Mouse (Mus musculus) midbrain, embryonic 12.5 days (tissue): ENCODE measurements around the gene Siglec1. TPM values are rescaled to one million over a fixed set of nuclear protein-coding genes. Genes with fewer than 3 reads are reported as not detected.
A peak's percentile ranks its signal among the peaks of the same experiment; 100 is the strongest.

Experiments
- ATAC-seq: fragments of 200-750 bp; cut with Nextera tagmentation; 2 replicates; pipeline ENCODE4 v1.8.0; 2017; ENCODE audit warnings: low read depth, moderate TSS enrichment, moderate library complexity; ENCODE audit not compliant: low FRiP score
- H3K27ac ChIP-seq: fragments of 300-500 bp; sonication (generic); replicated peaks from 2 replicates; pipeline ENCODE4 v1.5.1; 2016; ENCODE audit warnings: mild to moderate bottlenecking
- H3K27me3 ChIP-seq: fragments of 300-500 bp; sonication (generic); 2 replicates; pipeline ENCODE4 v1.6.1; 2016; ENCODE audit warnings: mild to moderate bottlenecking
- H3K36me3 ChIP-seq: fragments of 300-500 bp; sonication (generic); 2 replicates; pipeline ENCODE4 v1.6.1; 2016
- H3K4me1 ChIP-seq: fragments of 300-500 bp; sonication (generic); 2 replicates; pipeline ENCODE4 v1.6.1; 2016
- H3K4me2 ChIP-seq: fragments of 300-500 bp; sonication (generic); replicated peaks from 2 replicates; pipeline ENCODE4 v1.6.1; 2016; ENCODE audit warnings: mild to moderate bottlenecking, moderate library complexity
- H3K4me3 ChIP-seq: fragments of 300-500 bp; sonication (generic); 2 replicates; pipeline ENCODE4 v1.5.1; 2016; ENCODE audit warnings: mild to moderate bottlenecking
- H3K9ac ChIP-seq: fragments of 300-500 bp; sonication (generic); replicated peaks from 2 replicates; pipeline ENCODE4 v1.6.1; 2016; ENCODE audit warnings: mild to moderate bottlenecking, moderate library complexity
- H3K9me3 ChIP-seq: fragments of 300-500 bp; sonication (generic); 2 replicates; pipeline ENCODE4 v1.6.1; 2016; ENCODE audit warnings: mild to moderate bottlenecking
- WGBS: fragments of 180-500 bp; shearing (Covaris S2); methylation state at CpG from one replicate; pipeline ENCODE4 v1.1.7; 2016; 5-methylcytosine and 5-hydroxymethylcytosine counted together
- polyA plus RNA-seq: library from polyadenylated mRNA; unstranded; fragments of >200 nt; fragmentation: Nextera tagmentation; extraction: Ambion mirVana; gene quantifications from 2 replicates; pipeline ENCODE4 v1.2.1, GENCODE M21; 2016

Gene Siglec1
- polyA plus RNA-seq, 1 experiment from 2014 or later = 0.27 TPM

DNA sequence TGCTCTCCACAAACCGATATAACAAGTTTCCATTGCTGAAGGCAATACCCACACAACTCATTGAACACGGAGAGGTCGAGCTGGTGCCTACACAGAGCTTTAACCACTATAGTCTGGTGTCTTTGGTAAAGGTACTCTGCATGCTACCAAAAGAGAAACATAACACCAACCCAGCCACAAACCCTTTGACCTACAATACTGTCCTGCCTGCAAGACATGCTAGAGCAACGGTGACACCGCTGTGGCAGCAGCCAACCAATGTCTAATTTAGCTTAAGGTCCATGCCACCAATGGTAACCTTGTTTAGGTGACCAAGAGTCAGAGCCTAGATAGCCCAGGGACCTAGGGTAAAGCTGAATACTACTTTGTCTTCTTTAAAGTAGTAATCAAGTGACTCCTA, 7.0 kb upstream of the Siglec1 start:
- ATAC-seq = no peak
- H3K27ac ChIP-seq = no peak overlapping the region
- no peak overlapping the region for H3K4me3 ChIP-seq
- H3K4me2 ChIP-seq = no peak overlapping the region
- H3K4me1 ChIP-seq = 0 out of 2 replicates have a peak, but pooled peaks cover 6% of the 10 kb centered on the region
- no peak overlapping the region for H3K9ac ChIP-seq
- 87% methylated on average over 5 of the region's 5 CpGs for WGBS
- H3K9me3 ChIP-seq = no peaks in the 10 kb centered on the region
- no peaks in the 10 kb centered on the region for H3K36me3 ChIP-seq
- no peaks in the 10 kb centered on the region for H3K27me3 ChIP-seq

DNA sequence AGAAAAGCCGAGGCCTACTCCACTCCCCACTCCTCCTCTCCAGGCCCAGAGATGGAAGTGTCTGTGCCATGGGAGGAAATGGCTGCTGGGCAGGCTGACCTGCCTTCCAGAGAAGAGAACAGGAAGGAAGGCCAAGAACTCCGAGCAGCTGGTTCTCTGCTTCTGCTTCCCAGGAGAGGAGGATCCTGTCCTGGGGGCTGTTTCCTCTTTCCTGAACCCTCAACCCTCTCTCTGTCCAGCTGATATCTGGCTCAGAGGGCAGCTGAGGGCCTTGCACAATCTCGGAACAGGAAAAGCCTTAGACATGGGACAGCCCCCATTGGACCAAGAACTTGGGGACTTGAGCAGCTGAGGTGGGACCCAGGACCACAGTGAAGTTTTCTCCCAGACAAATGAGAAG, 4.3 kb upstream of the Siglec1 start:
- Histone ChIP-seq H3K4me2 (no peak overlapping the region), H3K4me3 (no peak overlapping the region), H3K4me1 (no peaks in the 10 kb centered on the region), H3K27ac (no peak overlapping the region), H3K9me3 (no peaks in the 10 kb centered on the region), H3K36me3 (no peaks in the 10 kb centered on the region), H3K27me3 (no peaks in the 10 kb centered on the region), H3K9ac (no peak overlapping the region)
- 71% methylated on average over 3 of the region's 3 CpGs for WGBS
- no peak for ATAC-seq

DNA sequence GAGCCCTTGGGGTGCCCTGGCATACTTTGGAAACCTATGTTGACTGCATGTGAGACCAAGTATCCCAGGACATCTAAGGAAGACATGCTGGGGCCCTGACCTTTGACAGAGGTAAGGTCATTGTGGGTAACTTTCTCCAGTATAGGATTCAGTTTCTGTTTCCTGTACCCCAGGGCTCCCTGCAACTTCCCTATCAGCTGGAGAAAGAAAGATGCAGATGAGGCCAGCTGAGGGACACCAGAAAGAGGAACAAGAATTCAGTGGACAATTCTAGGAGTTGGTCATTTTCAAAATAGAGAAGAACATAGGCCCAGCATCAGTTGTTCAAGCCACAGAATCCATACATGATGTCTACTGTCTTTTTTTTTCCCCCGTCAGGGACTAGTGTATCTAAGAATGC, 3.1 kb upstream of the Siglec1 start:
- Histone ChIP-seq H3K36me3 (no peaks in the 10 kb centered on the region), H3K27me3 (no peaks in the 10 kb centered on the region), H3K4me2 (no peak overlapping the region), H3K27ac (no peak overlapping the region), H3K4me3 (no peak overlapping the region), H3K9ac (no peak overlapping the region), H3K9me3 (no peaks in the 10 kb centered on the region), H3K4me1 (no peaks in the 10 kb centered on the region)
- WGBS = 78% methylated on average over 1 of the region's 1 CpGs
- ATAC-seq = no peak

DNA sequence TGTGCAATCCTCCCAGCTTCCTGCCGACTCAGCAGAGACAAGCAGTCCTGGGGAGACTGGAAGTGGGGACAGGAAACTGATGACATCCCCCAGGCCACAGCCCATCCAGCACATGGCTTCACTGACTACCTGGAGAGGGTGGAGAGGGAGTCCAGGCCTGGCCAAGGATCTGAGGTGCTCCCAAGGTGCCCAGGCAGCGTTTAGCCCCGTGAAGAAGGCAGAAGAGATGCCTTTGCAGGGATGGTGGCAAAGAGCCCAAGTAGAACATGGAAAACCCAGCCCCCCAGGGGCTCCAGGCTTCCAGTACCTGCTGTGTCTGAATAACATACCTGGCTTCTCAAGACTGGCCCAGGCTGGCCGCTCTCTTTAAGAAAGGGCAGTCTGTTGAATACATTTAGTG, 2.0 kb upstream of the Siglec1 start:
- 88% methylated on average over 4 of the region's 4 CpGs for WGBS
- no peak for ATAC-seq
- Histone ChIP-seq H3K27me3 (no peaks in the 10 kb centered on the region), H3K27ac (no peak overlapping the region), H3K4me1 (no peaks in the 10 kb centered on the region), H3K9me3 (no peaks in the 10 kb centered on the region), H3K4me3 (no peak overlapping the region), H3K36me3 (no peaks in the 10 kb centered on the region), H3K9ac (no peak overlapping the region), H3K4me2 (no peak overlapping the region)

DNA sequence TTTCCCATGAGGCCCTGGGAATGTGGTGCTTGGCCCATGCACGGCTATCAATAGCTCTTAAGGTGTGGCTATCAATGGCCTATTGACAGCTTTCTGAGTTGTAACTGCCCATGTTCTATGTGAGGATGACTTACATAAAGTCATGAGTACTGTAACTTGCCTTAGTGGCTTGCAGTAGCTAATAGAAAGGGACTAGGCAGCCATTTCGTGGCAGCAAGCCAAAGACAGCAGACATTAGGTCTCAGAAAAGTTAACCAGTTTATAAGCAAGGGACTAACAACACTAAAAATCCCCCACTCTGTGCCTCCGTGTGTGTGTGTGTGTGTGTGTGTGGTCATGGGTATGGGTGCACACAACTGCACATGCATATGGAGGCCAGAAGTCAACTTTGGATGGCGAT, 2.4 kb downstream of the Siglec1 start:
- no peaks in the 10 kb centered on the region for H3K9me3 ChIP-seq
- no peak overlapping the region for H3K4me2 ChIP-seq
- no peak overlapping the region for H3K4me3 ChIP-seq
- no peak overlapping the region for H3K27ac ChIP-seq
- no peaks in the 10 kb centered on the region for H3K36me3 ChIP-seq
- H3K27me3 ChIP-seq = no peaks in the 10 kb centered on the region
- H3K9ac ChIP-seq = no peak overlapping the region
- no peaks in the 10 kb centered on the region for H3K4me1 ChIP-seq
- no peak for ATAC-seq
- WGBS = 93% methylated on average over 4 of the region's 4 CpGs

DNA sequence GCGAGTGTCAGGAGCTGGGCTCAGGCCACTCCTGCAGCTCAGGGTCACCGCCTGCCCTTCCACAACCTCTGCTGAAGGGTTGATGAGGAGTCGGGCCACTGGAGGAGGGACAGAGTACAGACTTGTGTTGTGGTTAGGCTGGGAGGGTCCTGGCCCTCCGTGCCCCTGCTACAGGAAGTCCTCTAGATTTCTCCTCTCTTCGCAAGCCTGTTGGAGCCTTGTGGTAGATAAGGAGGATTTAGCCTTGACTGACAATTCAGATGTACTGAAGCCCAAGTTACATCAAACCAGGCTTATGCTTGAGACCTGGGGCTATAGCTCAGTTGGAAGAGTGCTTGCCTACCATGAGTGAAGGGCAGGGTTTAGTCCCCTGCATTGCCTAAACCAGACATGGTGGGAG, 6.1 kb downstream of the Siglec1 start:
- Histone ChIP-seq H3K9ac (no peak overlapping the region), H3K4me2 (no peak overlapping the region), H3K27me3 (no peaks in the 10 kb centered on the region), H3K36me3 (no peaks in the 10 kb centered on the region), H3K4me1 (no peaks in the 10 kb centered on the region), H3K27ac (no peak overlapping the region), H3K9me3 (no peaks in the 10 kb centered on the region), H3K4me3 (no peak overlapping the region)
- 88% methylated on average over 5 of the region's 5 CpGs for WGBS
- no peak for ATAC-seq

DNA sequence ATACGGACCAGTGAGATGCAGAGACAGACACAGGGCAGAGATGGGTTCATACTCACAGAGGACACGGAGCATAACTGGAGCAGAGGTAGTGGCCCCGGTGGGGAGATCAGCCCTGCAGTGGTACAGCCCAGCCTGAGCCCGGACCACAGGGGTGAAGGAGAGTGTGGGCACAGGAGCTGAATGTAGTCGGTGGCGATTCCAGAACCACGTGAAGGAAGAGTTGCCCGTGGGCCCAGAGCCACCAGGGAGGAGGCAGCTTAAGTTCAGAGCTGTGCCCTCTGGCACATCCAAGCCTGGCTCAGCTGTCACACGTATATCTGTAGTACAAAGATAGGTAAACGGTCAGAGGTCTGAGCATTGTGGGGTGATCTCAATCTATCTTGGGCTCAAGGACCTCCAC, 14.0 kb downstream of the Siglec1 start:
- H3K27ac ChIP-seq = no peak overlapping the region
- H3K36me3 ChIP-seq = no peaks in the 10 kb centered on the region
- H3K4me2 ChIP-seq = no peak overlapping the region
- no peak overlapping the region for H3K9ac ChIP-seq
- H3K4me3 ChIP-seq = no peak overlapping the region
- no peaks in the 10 kb centered on the region for H3K9me3 ChIP-seq
- no peaks in the 10 kb centered on the region for H3K27me3 ChIP-seq
- H3K4me1 ChIP-seq = no peaks in the 10 kb centered on the region
- ATAC-seq = no peak
- WGBS = 91% methylated on average over 10 of the region's 10 CpGs

DNA sequence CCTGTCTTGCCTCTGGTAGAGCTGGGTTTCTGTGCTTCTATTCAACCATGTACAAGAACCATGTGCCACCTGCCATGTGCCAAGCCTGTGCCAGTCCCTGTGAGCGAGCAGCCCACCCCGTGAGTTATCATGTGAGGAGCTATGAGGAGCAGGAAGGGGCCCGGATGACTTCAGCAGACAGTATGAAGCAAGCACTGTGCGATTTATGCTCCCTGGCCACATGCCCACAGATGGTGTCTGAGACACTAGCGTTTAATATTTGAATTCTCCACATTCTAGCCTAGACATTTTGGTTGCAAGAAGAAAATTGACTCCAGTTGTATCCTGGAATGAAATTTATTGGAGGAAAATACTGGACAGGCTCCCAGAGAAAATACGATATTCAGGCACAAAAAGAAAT, 19.1 kb downstream of the Siglec1 start:
- H3K4me1 ChIP-seq = peaks cover 7% of the 10 kb centered on the region
- no peaks in the 10 kb centered on the region for H3K36me3 ChIP-seq
- H3K27me3 ChIP-seq = peaks cover 29% of the 10 kb centered on the region
- WGBS = 81% methylated on average over 6 of the region's 6 CpGs
- no peak overlapping the region for H3K9ac ChIP-seq
- no peak overlapping the region for H3K4me2 ChIP-seq
- no peak overlapping the region for H3K27ac ChIP-seq
- no peak for ATAC-seq
- H3K4me3 ChIP-seq = no peak overlapping the region
- no peaks in the 10 kb centered on the region for H3K9me3 ChIP-seq

DNA sequence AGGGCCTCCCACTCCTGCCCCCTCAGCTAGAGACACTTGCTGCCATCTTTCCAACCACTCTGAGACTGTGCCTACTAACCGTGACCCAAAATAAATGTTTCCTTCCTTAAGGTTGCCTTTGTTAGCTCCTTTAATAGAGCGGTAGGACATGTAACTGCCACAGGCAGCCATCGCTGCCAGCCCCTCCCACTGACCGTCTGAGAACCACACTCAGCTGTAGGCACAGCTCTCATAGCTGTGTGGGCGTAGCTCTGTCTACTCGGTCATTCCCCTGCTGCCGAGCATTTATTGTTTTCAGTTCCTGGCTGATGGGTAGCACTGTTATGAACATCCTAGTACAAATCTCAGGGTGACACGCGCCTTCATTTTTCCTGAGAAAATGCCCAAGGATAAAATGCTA, 20.2 kb downstream of the Siglec1 start:
- Histone ChIP-seq H3K27ac (no peak overlapping the region), H3K36me3 (no peaks in the 10 kb centered on the region), H3K9ac (no peak overlapping the region), H3K4me1 (peaks cover 7% of the 10 kb centered on the region), H3K27me3 (peaks cover 40% of the 10 kb centered on the region), H3K4me2 (no peak overlapping the region), H3K9me3 (no peaks in the 10 kb centered on the region), H3K4me3 (no peak overlapping the region)
- ATAC-seq = no peak
- 69% methylated on average over 9 of the region's 9 CpGs for WGBS

DNA sequence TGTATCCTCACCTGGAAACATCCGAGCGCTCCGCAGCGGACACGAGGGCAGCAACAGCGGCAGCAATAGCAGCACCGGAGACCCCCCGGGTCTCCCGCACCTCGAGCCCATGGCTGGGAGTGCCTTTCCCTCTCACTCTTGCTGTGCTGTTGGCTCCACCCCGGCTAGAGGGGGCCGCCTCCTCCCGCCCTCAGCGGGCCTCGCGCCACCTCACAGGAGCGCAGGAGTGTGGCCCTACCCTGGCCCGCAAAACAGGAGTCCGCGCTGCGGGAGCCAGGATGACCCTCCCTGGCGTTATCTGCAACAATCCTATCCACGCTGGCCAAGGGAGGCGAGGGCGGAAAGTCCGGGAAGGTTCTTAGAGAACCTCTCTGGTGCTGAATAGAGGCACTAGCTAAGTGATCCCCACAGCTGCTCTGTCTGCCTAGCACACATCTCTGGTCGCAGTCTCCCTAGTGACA, 23.1 kb downstream of the Siglec1 start, which contains the start of gene Adam33:
TSS of gene Adam33 (minus strand) at position 411 of the 461 bp plus-strand sequence.
- no peak for ATAC-seq
- 2% methylated on average over 21 of the region's 27 CpGs for WGBS
- H3K27me3 ChIP-seq = peaks cover 51% of the 10 kb centered on the region
- H3K27ac ChIP-seq = no peak within 1 kb of the TSS
- H3K4me3 ChIP-seq = peak within 1 kb of the TSS; percentile 23
- no peaks in the 10 kb centered on the region for H3K9me3 ChIP-seq
- no peaks in the 10 kb centered on the region for H3K36me3 ChIP-seq
- H3K4me2 ChIP-seq = peak within 1 kb of the TSS; percentile 47
- H3K4me1 ChIP-seq = peaks cover 7% of the 10 kb centered on the region
- H3K9ac ChIP-seq = 0 out of 2 replicates have a peak within 1 kb of the TSS, but pooled peaks have one; percentile 37

DNA sequence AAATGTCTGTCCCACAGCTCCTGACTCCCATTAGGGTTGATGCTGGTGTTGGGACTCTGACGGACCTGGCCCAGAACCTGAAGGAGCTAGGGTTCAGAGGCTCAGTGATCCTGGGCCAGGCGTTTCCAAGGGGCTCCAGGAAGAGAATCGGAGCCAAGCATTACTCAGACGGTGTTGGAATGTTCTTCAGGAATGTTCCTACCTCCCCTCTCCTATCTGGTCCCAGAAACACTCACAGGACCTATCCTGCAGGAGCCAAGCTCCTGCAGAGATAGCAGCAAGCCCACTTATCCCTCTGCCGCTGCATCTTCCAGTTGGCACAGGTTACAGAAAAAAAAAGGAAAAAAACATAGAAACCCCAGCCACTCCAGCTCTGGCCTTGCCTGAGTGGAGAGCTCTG, 25.0 kb downstream of the Siglec1 start:
- ATAC-seq = no peak
- 69% methylated on average over 5 of the region's 5 CpGs for WGBS

DNA sequence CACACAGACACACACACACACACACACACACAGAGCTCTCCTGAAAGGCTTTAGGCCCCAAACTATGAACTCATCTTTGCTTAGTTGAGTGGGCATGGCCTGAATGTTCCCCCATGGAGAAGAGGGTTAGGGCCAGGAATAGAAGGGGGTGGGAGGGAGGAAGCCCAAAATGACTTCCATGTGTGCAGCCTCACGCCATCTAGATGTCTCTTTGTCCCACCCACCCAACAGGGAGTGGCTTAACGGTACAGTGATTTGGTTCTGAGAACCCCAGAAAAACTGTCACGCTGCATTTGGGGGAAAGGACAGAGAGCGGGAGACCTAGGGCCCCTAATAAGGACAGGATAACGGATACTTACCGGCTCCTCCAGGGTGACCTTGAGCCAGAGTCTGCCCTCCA, 25.8 kb downstream of the Siglec1 start:
- H3K27ac ChIP-seq = no peak overlapping the region
- WGBS = 64% methylated on average over 6 of the region's 6 CpGs
- H3K4me1 ChIP-seq = peaks cover 12% of the 10 kb centered on the region
- H3K9ac ChIP-seq = no peak overlapping the region
- peaks cover 68% of the 10 kb centered on the region for H3K27me3 ChIP-seq
- H3K9me3 ChIP-seq = no peaks in the 10 kb centered on the region
- no peak overlapping the region for H3K4me2 ChIP-seq
- H3K36me3 ChIP-seq = no peaks in the 10 kb centered on the region
- H3K4me3 ChIP-seq = no peak overlapping the region
- ATAC-seq = no peak

More for the DNA sequence above, 25.0 kb downstream of the Siglec1 start:
- no peak overlapping the region for H3K4me2 ChIP-seq
- no peaks in the 10 kb centered on the region for H3K36me3 ChIP-seq
- H3K9me3 ChIP-seq = no peaks in the 10 kb centered on the region
- H3K4me1 ChIP-seq = peaks cover 7% of the 10 kb centered on the region
- H3K4me3 ChIP-seq = no peak overlapping the region
- peaks cover 66% of the 10 kb centered on the region for H3K27me3 ChIP-seq
- no peak overlapping the region for H3K27ac ChIP-seq
- H3K9ac ChIP-seq = no peak overlapping the region

DNA sequence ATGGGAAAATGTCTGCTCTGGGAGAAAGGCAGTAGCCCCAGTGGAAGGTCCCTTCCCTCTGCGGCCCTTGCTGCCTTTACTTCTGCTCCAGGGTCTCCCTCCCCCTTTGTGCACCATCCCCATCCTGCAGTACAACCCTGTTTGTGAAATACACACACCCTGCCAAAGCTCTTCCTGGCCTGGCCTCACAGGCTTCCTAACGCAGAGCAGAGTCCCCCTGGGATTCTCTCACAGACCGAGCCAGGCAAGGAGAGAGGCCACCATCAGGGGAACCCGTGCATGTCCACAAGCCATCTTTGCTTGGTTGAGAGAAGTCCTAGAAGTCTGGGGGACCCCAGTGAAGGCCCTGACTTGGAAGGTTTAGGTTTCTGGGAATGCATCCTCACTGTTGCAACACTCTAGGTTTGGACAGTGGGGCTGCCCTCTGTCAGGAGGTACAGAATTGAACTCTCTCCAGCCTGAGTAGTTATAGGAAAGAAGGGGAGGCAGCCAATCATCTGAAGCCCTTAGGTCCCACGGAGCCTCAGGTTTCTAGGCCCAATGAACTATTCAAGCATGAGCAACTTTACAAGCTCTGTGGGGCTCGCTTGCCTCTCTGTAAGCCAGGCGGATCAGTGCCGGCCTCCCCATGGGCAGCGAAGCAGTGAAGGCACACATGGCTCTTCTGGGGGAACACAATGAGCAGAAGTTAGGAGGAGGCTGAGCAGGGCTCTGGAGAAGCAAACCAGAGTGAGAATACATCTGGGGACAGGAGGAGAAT, 26.6 kb downstream of the Siglec1 start:
- Histone ChIP-seq H3K4me1 (peaks cover 16% of the 10 kb centered on the region), H3K9ac (no peak overlapping the region), H3K27ac (no peak overlapping the region), H3K9me3 (no peaks in the 10 kb centered on the region), H3K4me3 (no peak overlapping the region), H3K27me3 (peaks cover 75% of the 10 kb centered on the region), H3K36me3 (no peaks in the 10 kb centered on the region), H3K4me2 (no peak overlapping the region)
- ATAC-seq = no peak
- 57% methylated on average over 9 of the region's 9 CpGs for WGBS
